Mouse (Mus musculus): ENCODE measurements at regions not wholly inside any gene's neighbourhood (a gene's known extent, or its start where the extent isn't known, plus 50 kb on each side); places are given as distances from the start of the nearest gene placed in this dataset.

DNA sequence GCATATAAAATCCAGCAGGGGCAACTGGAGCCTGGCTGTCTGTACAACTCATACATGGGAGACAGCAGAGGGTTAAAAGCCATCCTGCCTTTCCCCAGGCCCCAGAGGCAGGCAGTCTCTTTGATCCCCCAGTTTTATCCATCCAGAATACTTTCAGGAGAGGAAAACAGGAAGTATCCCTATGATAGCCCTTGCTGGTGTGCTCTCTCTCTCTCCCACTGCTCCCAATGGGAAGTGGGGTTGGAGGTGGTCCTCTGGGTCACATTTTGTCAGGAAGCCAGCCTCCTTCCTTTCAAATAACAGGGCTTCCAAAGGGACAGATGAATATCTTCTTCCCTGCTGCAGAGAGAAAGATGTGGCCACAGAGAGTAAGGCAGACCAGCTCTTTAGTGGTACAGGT lies 50.1 kb upstream of the Pim1 start:
- no peak for TF ChIP-seq CTCF (conservative IDR thresholded peaks at IDR 0.05; ENCODE audit: insufficient read depth, insufficient read length, low read depth, low read length)
- TF ChIP-seq POLR2A (IDR thresholded peaks at IDR 0.05; ENCODE audit: low read depth, low read length) = no peak

All from kidney, adult 2 months (tissue).